Mouse (Mus musculus) sigmoid colon, adult 10 weeks (tissue): ENCODE results near the gene Nudt22. TPM values are rescaled to one million over a fixed set of nuclear protein-coding genes. Genes with fewer than 3 reads are reported as not detected.

Source experiments
- polyA plus RNA-seq: library from polyadenylated mRNA; stranded (reverse); fragments of 350-450 nt; fragmentation: Illumina TruSeq; extraction: RNeasy Lipid Tissue Mini Kit (QIAGEN cat#74804); gene quantifications from one replicate; pipeline ENCODE4 v1.2.3, GENCODE M21; 2014; ENCODE audit warnings: low read depth, low replicate concordance

Gene Nudt22
- not detected for polyA plus RNA-seq

DNA sequence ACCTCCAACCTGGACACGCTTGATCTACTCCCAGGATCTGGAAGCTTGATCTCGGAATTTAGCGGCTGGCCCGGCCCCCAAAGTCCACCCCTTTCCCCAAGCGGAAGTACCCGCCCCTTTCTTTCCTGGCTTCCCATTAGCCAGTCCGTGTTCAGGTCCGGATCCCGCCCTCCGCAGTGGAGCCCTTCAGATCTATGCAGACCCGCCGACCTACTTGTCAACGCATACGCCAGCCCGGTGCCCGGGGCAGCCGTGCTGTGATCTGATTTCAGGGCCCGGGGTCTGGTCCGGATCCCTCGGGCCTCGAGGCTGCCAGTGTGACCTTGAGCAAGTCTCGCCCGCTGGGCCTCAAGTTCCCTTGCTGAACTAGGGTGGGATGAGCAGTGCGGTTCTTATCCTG, at the start of gene Nudt22, which contains the start of gene Trpt1:
TSS of gene Nudt22 (minus strand) at position 112 of the 400 bp plus-strand sequence.
TSS of gene Trpt1 (plus strand) at position 126 of the 400 bp plus-strand sequence.

DNA sequence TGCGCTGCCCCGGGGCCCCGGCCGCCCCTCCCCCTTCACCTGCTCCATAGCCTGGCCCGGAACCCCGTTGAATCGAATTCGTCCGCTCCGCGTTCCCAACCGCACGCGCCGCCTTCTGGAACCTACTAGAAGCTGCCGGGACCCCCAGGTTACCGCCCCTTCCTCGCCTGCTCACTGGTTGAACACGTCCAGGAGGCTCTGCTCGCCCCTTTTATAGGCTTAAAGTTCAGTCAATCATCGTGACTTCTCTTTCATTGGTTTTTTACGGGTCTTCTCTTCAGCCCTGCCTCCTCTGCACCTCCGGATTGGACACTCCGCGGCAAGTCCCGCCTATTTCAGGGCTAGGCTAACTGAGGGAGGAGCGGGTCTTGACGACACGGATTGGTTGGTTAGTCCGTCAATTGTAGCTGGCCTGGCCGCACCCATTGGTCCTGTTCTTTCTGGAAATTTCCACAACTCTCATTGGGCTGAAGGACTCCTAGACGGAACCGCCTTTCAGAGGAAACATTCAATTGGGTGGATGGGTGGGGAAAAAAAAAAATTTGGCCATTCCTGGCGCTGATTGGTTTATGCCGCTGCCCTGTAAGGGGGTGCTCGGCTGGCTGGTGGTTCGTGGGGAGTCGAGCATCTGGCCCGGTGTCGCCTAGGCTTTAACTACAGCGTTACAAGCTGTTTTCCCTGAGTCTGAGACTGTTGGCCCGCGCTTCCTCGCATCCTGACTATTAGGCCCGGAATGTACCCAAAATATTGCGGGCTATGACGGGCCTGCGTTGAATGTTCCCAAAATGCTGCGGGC, 44.1 kb upstream of the Nudt22 start, which contains the start of gene Stip1:
TSS of gene Stip1 (minus strand) at position 127 of the 796 bp plus-strand sequence.

GRCm38 (mm10) chr19:7019191-7019590, 23.3 kb upstream of the Nudt22 start, which contains the start of gene Fermt3:
Fermt3 (minus strand) TSS chr19:7019469.

DNA sequence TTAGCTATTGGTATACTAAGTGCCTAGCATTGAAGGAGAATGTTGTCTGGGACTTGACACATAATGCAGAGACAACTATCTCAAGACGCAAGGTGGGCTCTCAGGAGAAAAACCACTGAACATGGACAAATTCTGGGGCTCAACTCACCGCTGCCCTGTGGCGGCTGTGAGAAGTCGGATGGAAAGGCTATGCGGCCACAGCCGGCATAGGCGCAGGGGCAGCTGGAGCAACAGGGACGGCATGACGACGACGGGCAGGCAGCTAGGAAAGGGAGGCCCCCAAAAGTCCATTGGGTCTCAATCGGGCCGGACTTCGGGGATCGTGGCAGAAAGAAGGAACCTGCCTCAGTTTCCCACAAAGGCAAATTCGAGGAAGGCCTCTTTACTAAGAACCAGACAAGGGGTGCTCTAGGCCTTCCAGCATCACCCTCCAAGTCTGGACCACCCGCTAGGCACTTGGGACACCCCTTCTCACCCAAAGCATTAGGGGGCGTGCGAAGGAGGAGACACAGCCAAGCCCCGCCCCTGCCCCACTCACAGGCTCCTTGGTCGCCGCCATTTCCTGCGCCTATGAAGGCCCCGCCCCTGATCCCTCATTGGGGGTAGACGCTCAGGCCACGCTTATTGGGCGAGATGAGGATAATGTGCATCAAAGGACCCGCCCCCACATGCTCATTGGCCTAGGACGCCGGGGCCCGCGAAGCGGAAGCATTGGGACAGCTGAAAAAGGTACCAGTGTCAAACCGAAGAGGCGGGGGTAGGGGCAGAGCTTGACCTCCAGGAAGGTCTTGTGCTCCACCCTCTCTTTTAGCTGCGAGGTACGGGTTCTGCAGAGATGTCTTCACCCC, 3.7 kb downstream of the Nudt22 start, which contains the start of gene Dnajc4:
TSS of gene Dnajc4 (minus strand) at position 562 of the 848 bp plus-strand sequence.

GRCm38 (mm10) chr19:6987061-6987903, 8.6 kb downstream of the Nudt22 start, which contains the start of gene Vegfb:
Vegfb (minus strand) TSS chr19:6987651.

GRCm38 (mm10) chr19:6980381-6981093, 15.4 kb downstream of the Nudt22 start, which contains the start of gene Fkbp2:
Fkbp2 (minus strand) TSS chr19:6980501.

DNA sequence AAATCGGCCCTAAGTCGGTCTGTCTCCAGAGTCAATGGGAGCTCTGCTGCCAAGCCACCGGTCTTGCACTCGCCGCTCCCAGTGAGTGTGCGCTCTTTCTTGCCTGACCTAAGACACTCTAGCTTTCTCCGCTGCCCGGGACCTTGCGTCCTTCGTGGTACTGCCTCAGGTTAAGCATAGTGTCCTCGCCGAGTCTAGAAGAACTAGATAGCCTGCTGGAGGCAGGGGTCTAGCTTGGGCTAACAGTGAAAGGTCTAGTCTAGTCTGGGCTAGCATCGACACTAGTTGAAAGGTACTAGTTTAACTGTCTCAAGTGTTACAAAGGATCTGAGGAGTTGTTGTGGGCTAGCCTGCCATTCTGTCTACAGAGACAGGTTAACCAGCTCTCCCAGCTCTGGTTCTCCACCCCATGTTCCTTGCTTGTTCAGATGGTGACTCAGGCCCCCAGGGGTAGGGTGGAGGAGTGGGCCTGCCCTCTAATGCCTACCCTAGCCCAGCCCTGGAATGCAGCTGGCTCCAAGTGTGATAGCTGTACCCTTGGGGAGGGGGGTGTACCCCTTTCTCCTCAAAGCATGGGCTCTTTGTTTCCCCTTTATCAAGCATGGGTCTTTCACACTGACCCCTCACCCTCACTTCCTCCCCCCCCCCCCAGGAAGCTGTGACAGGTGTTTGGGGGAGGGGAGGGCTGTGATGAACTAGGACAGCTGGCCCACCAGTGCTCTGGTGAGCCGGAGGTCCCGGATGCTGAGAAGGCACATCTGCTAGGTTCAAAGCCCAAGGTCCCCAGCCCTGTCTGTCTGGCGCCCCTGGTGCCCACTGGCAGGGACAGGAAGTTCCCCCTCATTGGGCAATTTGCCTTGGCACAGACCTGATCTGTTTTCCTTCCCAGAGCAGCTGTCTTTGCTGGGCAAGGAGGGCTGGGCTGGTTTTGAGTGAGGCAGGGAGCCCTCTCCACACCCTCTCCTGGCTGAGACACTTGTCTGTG, 20.1 kb downstream of the Nudt22 start, which contains the start of gene Plcb3:
TSS of gene Plcb3 (minus strand) at position 934 of the 985 bp plus-strand sequence.

DNA sequence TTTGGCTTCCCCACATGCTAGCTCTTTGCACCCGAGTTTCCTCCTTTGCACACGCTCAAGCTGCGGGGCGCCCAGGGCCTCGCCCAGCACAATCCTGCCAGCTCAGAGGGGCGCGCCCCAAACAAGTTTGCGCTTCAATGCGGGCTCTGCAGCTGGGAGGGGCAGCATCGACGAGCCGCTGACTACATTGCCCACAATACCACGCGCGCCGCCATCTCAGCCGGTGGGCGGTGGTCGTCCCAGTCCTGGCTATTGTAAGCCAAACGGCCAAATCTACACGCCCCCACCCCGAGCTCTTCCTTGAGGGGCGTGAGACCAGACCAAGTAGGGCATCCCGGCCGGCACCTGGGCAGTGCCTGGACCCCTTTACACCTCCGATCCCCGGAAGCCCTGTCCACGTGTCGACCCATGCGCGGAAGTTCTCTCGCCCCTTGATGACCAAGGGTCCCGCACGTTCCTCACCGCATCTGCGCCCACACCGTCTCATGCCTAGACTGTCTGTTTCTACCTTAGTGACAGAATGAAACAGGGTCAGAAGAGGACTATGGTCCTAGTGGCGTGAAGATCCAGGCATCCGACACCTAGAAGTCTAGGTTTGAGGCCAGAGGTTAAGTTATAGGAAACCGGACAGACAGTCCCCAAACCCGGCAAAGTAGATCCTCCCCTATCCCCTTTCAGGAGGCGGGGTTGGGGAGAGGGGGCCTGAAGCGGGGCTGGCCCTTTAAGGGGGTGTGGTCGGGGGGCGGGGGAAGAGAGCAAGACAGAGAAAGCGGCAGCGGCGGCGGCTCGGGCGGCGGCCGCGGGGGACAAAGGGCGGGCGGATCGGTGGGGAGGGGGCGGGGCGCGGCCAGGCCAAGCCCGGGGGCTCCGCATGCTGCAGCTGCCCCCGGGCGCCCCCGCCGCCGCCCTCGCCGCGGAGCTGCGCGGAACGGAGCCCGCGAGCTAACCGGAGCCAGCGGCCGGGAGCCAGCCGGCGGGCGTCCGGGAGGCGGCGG, 21.4 kb downstream of the Nudt22 start, which contains the start of gene Ppp1r14b:
TSS of gene Ppp1r14b (plus strand) at position 758 of the 995 bp plus-strand sequence.

Other genes with a start within 250 kb of the Nudt22 start
- gene Rps6ka4, start 155.5 kb downstream of the Nudt22 start, polyA plus RNA-seq: not detected
- gene Ccdc88b, start 137.9 kb downstream of the Nudt22 start, polyA plus RNA-seq: not detected
- 9.6 TPM for gene Trmt112, start 86.4 kb downstream of the Nudt22 start, polyA plus RNA-seq
- gene Prdx5, start 86.0 kb downstream of the Nudt22 start, polyA plus RNA-seq: 22.6 TPM
- 16.9 TPM for gene Esrra, start 74.3 kb downstream of the Nudt22 start, polyA plus RNA-seq
- gene Catsperz, start 70.7 kb downstream of the Nudt22 start, polyA plus RNA-seq: not detected
- not detected for gene Kcnk4, start 61.6 kb downstream of the Nudt22 start, polyA plus RNA-seq
- gene Bad, start 54.3 kb downstream of the Nudt22 start, polyA plus RNA-seq: 1.6 TPM
- 0.73 TPM for gene Gpr137, start 53.6 kb downstream of the Nudt22 start, polyA plus RNA-seq
- gene Ppp1r14b, start 21.1 kb downstream of the Nudt22 start, polyA plus RNA-seq: 4.9 TPM
- 16.1 TPM for gene Plcb3, start 19.6 kb downstream of the Nudt22 start, polyA plus RNA-seq
- gene Fkbp2, start 15.6 kb downstream of the Nudt22 start, polyA plus RNA-seq: 7.6 TPM
- 6.6 TPM for gene Vegfb, start 8.5 kb downstream of the Nudt22 start, polyA plus RNA-seq
- not detected for gene Dnajc4, start 3.5 kb downstream of the Nudt22 start, polyA plus RNA-seq
- gene Trpt1, start within 50 bp of the Nudt22 start, polyA plus RNA-seq: 1.1 TPM
- 0.38 TPM for gene Fermt3, start 23.4 kb upstream of the Nudt22 start, polyA plus RNA-seq
- 30.8 TPM for gene Stip1, start 43.9 kb upstream of the Nudt22 start, polyA plus RNA-seq
- 2.6 TPM for gene Macrod1, start 60.7 kb upstream of the Nudt22 start, polyA plus RNA-seq
- gene Flrt1, start 109.6 kb upstream of the Nudt22 start, polyA plus RNA-seq: 0.25 TPM
- gene Otub1, start 210.2 kb upstream of the Nudt22 start, polyA plus RNA-seq: 28.8 TPM
- 141 TPM for gene Cox8a, start 221.5 kb upstream of the Nudt22 start, polyA plus RNA-seq
- 12.0 TPM for gene Naa40, start 245.1 kb upstream of the Nudt22 start, polyA plus RNA-seq